Mouse (Mus musculus) myocyte (in vitro differentiated cells): ENCODE data around the gene Wwox. TPM values are rescaled to one million over a fixed set of nuclear protein-coding genes. Genes with fewer than 3 reads are reported as not detected.

Experiments
- H3K27me3 ChIP-seq: one replicate; pipeline ENCODE4 v1.6.1; 2011; ENCODE audit not compliant: control insufficient read depth, insufficient read depth, insufficient read length
- H3K36me3 ChIP-seq: one replicate; pipeline ENCODE4 v1.6.1; 2011; ENCODE audit not compliant: control insufficient read depth, insufficient read depth
- H3K4me2 ChIP-seq: one replicate; pipeline ENCODE4 v1.6.1; 2011; ENCODE audit warnings: low read depth, control low read depth
- H3K4me3 ChIP-seq: one replicate; pipeline ENCODE4 v1.5.1; 2011; ENCODE audit warnings: mild to moderate bottlenecking, control low read depth, moderate library complexity
- H3K79me2 ChIP-seq: one replicate; pipeline ENCODE4 v1.6.1; 2011; ENCODE audit not compliant: control insufficient read depth, insufficient read depth
- H3ac ChIP-seq: one replicate; pipeline ENCODE4 v1.6.1; 2011; ENCODE audit not compliant: control insufficient read depth, insufficient read length
- CEBPB ChIP-seq: IDR thresholded peaks from 2 replicates; pipeline ENCODE4 v1.6.1; 2011; ENCODE audit warnings: mild to moderate bottlenecking, moderate library complexity; ENCODE audit not compliant: poor library complexity, insufficient read depth, severe bottlenecking
- E2F4 ChIP-seq: IDR thresholded peaks from one replicate; pipeline ENCODE4 v1.6.1; 2011; ENCODE audit warnings: mild to moderate bottlenecking, control low read depth, moderate library complexity; ENCODE audit not compliant: insufficient read depth
- MAX ChIP-seq: IDR thresholded peaks from one replicate; pipeline ENCODE4 v1.6.1; 2011; ENCODE audit warnings: low read depth, mild to moderate bottlenecking, control low read depth
- MYOD1 ChIP-seq, 3 experiments: IDR thresholded peaks; one replicate each; pipeline ENCODE4 v1.6.1; 2011; ENCODE audit warnings: control low read depth in 2 of 3, low read depth in 2 of 3, mild to moderate bottlenecking in 2 of 3, moderate library complexity in 1 of 3; ENCODE audit not compliant: insufficient read length in 2 of 3, control insufficient read depth in 1 of 3
- MYOG ChIP-seq, 3 experiments: IDR thresholded peaks; one replicate each; pipeline ENCODE4 v1.6.1; 2011; ENCODE audit warnings: control low read depth in 2 of 3, low read depth in 2 of 3, mild to moderate bottlenecking in 2 of 3; ENCODE audit not compliant: insufficient read length in 2 of 3, control insufficient read depth in 1 of 3, insufficient read depth in 1 of 3
- POLR2A ChIP-seq: IDR thresholded peaks from one replicate; pipeline ENCODE4 v1.6.1; 2011; ENCODE audit warnings: low read depth, mild to moderate bottlenecking, control low read depth, moderate library complexity; ENCODE audit not compliant: insufficient read length
- POLR2AphosphoS2 ChIP-seq: IDR thresholded peaks from one replicate; pipeline ENCODE4 v1.6.1; 2011; ENCODE audit warnings: low read depth, control low read depth; ENCODE audit not compliant: insufficient read length
- REST ChIP-seq: IDR thresholded peaks from one replicate; pipeline ENCODE4 v1.6.1; 2011; ENCODE audit warnings: mild to moderate bottlenecking, control low read depth, moderate library complexity; ENCODE audit not compliant: insufficient read depth, insufficient read length
- SRF ChIP-seq: IDR thresholded peaks from one replicate; pipeline ENCODE4 v1.6.1; 2011; ENCODE audit warnings: low read depth; ENCODE audit not compliant: control insufficient read depth, insufficient read length
- TCF12 ChIP-seq: IDR thresholded peaks from one replicate; pipeline ENCODE4 v1.6.1; 2011; ENCODE audit warnings: mild to moderate bottlenecking, control low read depth; ENCODE audit not compliant: poor library complexity, insufficient read depth, severe bottlenecking
- TCF3 ChIP-seq: IDR thresholded peaks from one replicate; pipeline ENCODE4 v1.6.1; 2011; ENCODE audit warnings: low read depth, control low read depth; ENCODE audit not compliant: insufficient read length
- USF1 ChIP-seq: IDR thresholded peaks from one replicate; pipeline ENCODE4 v1.6.1; 2011; ENCODE audit warnings: low read depth, mild to moderate bottlenecking, control low read depth, moderate library complexity
- polyA plus RNA-seq: library from polyadenylated mRNA; unstranded; fragments of >200 nt; fragmentation: generic; extraction: Trizol; gene quantifications from one replicate; pipeline ENCODE4 v1.2.1, GENCODE M21; 2012; ENCODE audit warnings: missing spikeins

Wwox gene
- polyA plus RNA-seq, 1 experiment, result 8.6 TPM

- Histone ChIP-seq H3K4me3 (no peak overlapping the region), H3K79me2 (no peaks in the 10 kb centered on the region), H3ac (no peak overlapping the region), H3K4me2 (no peak overlapping the region), H3K27me3 (no peaks in the 10 kb centered on the region), H3K36me3 (no peaks in the 10 kb centered on the region)
- TF ChIP-seq USF1, result no peak
- no peak for TF ChIP-seq POLR2A
- no peak for TF ChIP-seq SRF
- TF ChIP-seq TCF3, result no peak
These were observed 711.1 kb downstream of the Wwox start for GRCm38 (mm10) chr8:115150446-115151109.

GRCm38 (mm10) chr8:115151416-115151815 is 712.0 kb downstream of the Wwox start:
- Histone ChIP-seq H3K79me2 (no peaks in the 10 kb centered on the region), H3K4me3 (no peak overlapping the region), H3K4me2 (no peak overlapping the region), H3K27me3 (no peaks in the 10 kb centered on the region), H3K36me3 (no peaks in the 10 kb centered on the region), H3ac (no peak overlapping the region)
- TF ChIP-seq REST, result no peak
- TF ChIP-seq USF1, result no peak
- TF ChIP-seq TCF3, result no peak
- TF ChIP-seq POLR2A, result no peak
- TF ChIP-seq MYOD1 (IDR thresholded peaks at IDR 0.05; ENCODE audit: control insufficient read depth in 1 of 3, insufficient read length in 2 of 3, low read depth in 2 of 3), result no peak
- no peak for TF ChIP-seq POLR2AphosphoS2
- TF ChIP-seq MYOG (IDR thresholded peaks at IDR 0.05; ENCODE audit: control insufficient read depth in 1 of 3, insufficient read depth in 1 of 3, insufficient read length in 2 of 3, low read depth in 2 of 3), result no peak
- no peak for TF ChIP-seq MAX
- no peak for TF ChIP-seq E2F4
- TF ChIP-seq TCF12, result no peak
- no peak for TF ChIP-seq SRF
- TF ChIP-seq CEBPB, result no peak

- no peak for TF ChIP-seq POLR2A
- no peak for TF ChIP-seq TCF12
- TF ChIP-seq MYOG (IDR thresholded peaks at IDR 0.05; ENCODE audit: control insufficient read depth in 1 of 3, insufficient read depth in 1 of 3, insufficient read length in 2 of 3, low read depth in 2 of 3), result no peak
- no peak for TF ChIP-seq SRF
- no peak for TF ChIP-seq REST
- no peak for TF ChIP-seq TCF3
- TF ChIP-seq MAX, result no peak
- no peak for TF ChIP-seq MYOD1 (IDR thresholded peaks at IDR 0.05; ENCODE audit: control insufficient read depth in 1 of 3, insufficient read length in 2 of 3, low read depth in 2 of 3)
- TF ChIP-seq POLR2AphosphoS2, result no peak
- no peak for TF ChIP-seq CEBPB
- no peak for TF ChIP-seq E2F4
- TF ChIP-seq USF1, result no peak
- H3K4me2 ChIP-seq, result no peak overlapping the region
- H3K36me3 ChIP-seq, result no peaks in the 10 kb centered on the region
- no peaks in the 10 kb centered on the region for H3K27me3 ChIP-seq
- H3K4me3 ChIP-seq, result no peak overlapping the region
- no peaks in the 10 kb centered on the region for H3K79me2 ChIP-seq
- no peak overlapping the region for H3ac ChIP-seq
These were observed 714.6 kb downstream of the Wwox start for GRCm38 (mm10) chr8:115154096-115154495.

GRCm38 (mm10) chr8:115156142-115156541 is 716.7 kb downstream of the Wwox start:
- H3K36me3 ChIP-seq, result no peaks in the 10 kb centered on the region
- no peaks in the 10 kb centered on the region for H3K27me3 ChIP-seq
- no peak overlapping the region for H3K4me3 ChIP-seq
- TF ChIP-seq CEBPB (no peak), USF1 (no peak), MYOG (IDR thresholded peaks at IDR 0.05; ENCODE audit: control insufficient read depth in 1 of 3, insufficient read depth in 1 of 3, insufficient read length in 2 of 3, low read depth in 2 of 3) (no peak), REST (no peak), SRF (no peak), POLR2A (no peak), TCF3 (no peak), MAX (no peak), MYOD1 (IDR thresholded peaks at IDR 0.05; ENCODE audit: control insufficient read depth in 1 of 3, insufficient read length in 2 of 3, low read depth in 2 of 3) (no peak)
- no peaks in the 10 kb centered on the region for H3K79me2 ChIP-seq
- H3ac ChIP-seq, result no peak overlapping the region
- no peak overlapping the region for H3K4me2 ChIP-seq

GRCm38 (mm10) chr8:115157977-115158720 is 718.7 kb downstream of the Wwox start:
- Histone ChIP-seq H3K4me3 (no peak overlapping the region), H3K36me3 (no peaks in the 10 kb centered on the region), H3K4me2 (no peak overlapping the region), H3K79me2 (no peaks in the 10 kb centered on the region), H3ac (no peak overlapping the region), H3K27me3 (no peaks in the 10 kb centered on the region)
- TF ChIP-seq CEBPB (no peak), SRF (no peak), TCF12 (no peak), USF1 (no peak), E2F4 (no peak), TCF3 (no peak), REST (no peak), MAX (no peak), POLR2AphosphoS2 (no peak), MYOG (IDR thresholded peaks at IDR 0.05; ENCODE audit: control insufficient read depth in 1 of 3, insufficient read depth in 1 of 3, insufficient read length in 2 of 3, low read depth in 2 of 3) (no peak)
